In genomic region chr2:70735534-70735933, GRCm38 (mm10) we compare ENCODE assay signal across 18 mouse cellular contexts.
DNase-seq lines count a peak whose midpoint lies in the region; ATAC-seq and TF ChIP-seq lines count a peak whose summit lies in the region.
"Had no signal": no experiment of that assay in that cellular context is flagged by ENCODE, and none has a peak within 500 bp of the region (broad histone marks: within the 10 kb centered on the region; RNA-seq: fewer than 3 reads in every experiment).

No protein-coding gene starts in this region.

- no peak for TF ChIP-seq EP300 in stomach, postnatal 0 days (optimal IDR thresholded peaks at IDR 0.05)

- no peaks in the 10 kb centered on the region for H3K27me3 ChIP-seq in megakaryocyte, embryonic 14.5 days (replicated peaks)
- no peaks in the 10 kb centered on the region for H3K27me3 ChIP-seq in neural tube, embryonic 15.5 days (replicated peaks)
- H3K27me3 ChIP-seq in stomach, postnatal 0 days (ENCODE audit: control insufficient read depth, insufficient read depth, low read length), result no peaks in the 10 kb centered on the region
- no peaks in the 10 kb centered on the region for H3K27me3 ChIP-seq in midbrain, embryonic 11.5 days (ENCODE audit: control insufficient read depth, insufficient read depth, low read length)
- H3K27me3 ChIP-seq: embryonic facial prominence, embryonic 12.5 days; forebrain, embryonic 13.5 days; forebrain, embryonic 15.5 days had no signal

- H3K27ac ChIP-seq in neural tube, embryonic 15.5 days (replicated peaks), result peak overlapping the region; percentile 23; the same call in 1 of the 2 replicates
- no peak overlapping the region for H3K27ac ChIP-seq in stomach, postnatal 0 days (replicated peaks)
- H3K27ac ChIP-seq in midbrain, embryonic 11.5 days (ENCODE audit: low read depth, low read length), result no peak overlapping the region
- H3K27ac ChIP-seq: embryonic facial prominence, embryonic 10.5 days; embryonic facial prominence, embryonic 12.5 days; forebrain, embryonic 13.5 days; forebrain, embryonic 15.5 days had no signal

- peaks cover 94% of the 10 kb centered on the region for H3K36me3 ChIP-seq in megakaryocyte, embryonic 14.5 days (replicated peaks; ENCODE audit: low read length)
- H3K36me3 ChIP-seq in neural tube, embryonic 15.5 days, result peaks cover 13% of the 10 kb centered on the region
- peaks cover 3% of the 10 kb centered on the region; the same call in 1 of the 2 replicates for H3K36me3 ChIP-seq in stomach, postnatal 0 days (ENCODE audit: control insufficient read depth, insufficient read depth, low read length)
- H3K36me3 ChIP-seq in midbrain, embryonic 11.5 days (ENCODE audit: control insufficient read depth, insufficient read depth, low read length), result peaks cover 4% of the 10 kb centered on the region

- H3K9me3 ChIP-seq in megakaryocyte, embryonic 14.5 days, result no peaks in the 10 kb centered on the region
- H3K9me3 ChIP-seq in neural tube, embryonic 15.5 days (replicated peaks), result no peaks in the 10 kb centered on the region
- H3K9me3 ChIP-seq in stomach, postnatal 0 days (ENCODE audit: control insufficient read depth, low read length), result no peaks in the 10 kb centered on the region
- no peaks in the 10 kb centered on the region for H3K9me3 ChIP-seq in midbrain, embryonic 11.5 days (ENCODE audit: control insufficient read depth, low read length)
- H3K9me3 ChIP-seq: embryonic facial prominence, embryonic 10.5 days; embryonic facial prominence, embryonic 12.5 days; forebrain, embryonic 13.5 days; forebrain, embryonic 15.5 days had no signal

- H3K4me3 ChIP-seq in megakaryocyte, embryonic 14.5 days (replicated peaks), result peak overlapping the region; percentile 35
- H3K4me3 ChIP-seq in neural tube, embryonic 15.5 days (replicated peaks), result no peak overlapping the region
- no peak overlapping the region for H3K4me3 ChIP-seq in stomach, postnatal 0 days (ENCODE audit: low read depth, low read length)
- H3K4me3 ChIP-seq in midbrain, embryonic 11.5 days (ENCODE audit: low read depth, low read length), result no peak overlapping the region
- H3K4me3 ChIP-seq: embryonic facial prominence, embryonic 10.5 days; embryonic facial prominence, embryonic 12.5 days; forebrain, embryonic 13.5 days; forebrain, embryonic 15.5 days had no signal

- peaks cover 33% of the 10 kb centered on the region for H3K4me1 ChIP-seq in megakaryocyte, embryonic 14.5 days
- H3K4me1 ChIP-seq in neural tube, embryonic 15.5 days, result no peaks in the 10 kb centered on the region
- H3K4me1 ChIP-seq in stomach, postnatal 0 days (replicated peaks; ENCODE audit: control insufficient read depth, insufficient read depth), result no peaks in the 10 kb centered on the region
- H3K4me1 ChIP-seq in midbrain, embryonic 11.5 days (ENCODE audit: control insufficient read depth, insufficient read depth, low read length), result no peaks in the 10 kb centered on the region
- H3K4me1 ChIP-seq: embryonic facial prominence, embryonic 10.5 days; embryonic facial prominence, embryonic 12.5 days; forebrain, embryonic 13.5 days; forebrain, embryonic 15.5 days had no signal

- no peak for DNase-seq in stomach, postnatal 0 days (ENCODE audit: low spot score)
- no peak for DNase-seq in midbrain, embryonic 11.5 days (ENCODE audit: low spot score, missing footprints)
- DNase-seq: adrenal gland, adult 8-10 months; adrenal gland, postnatal 14 days; adrenal gland, postnatal 36 days; cerebellum, adult 11-12 months; cerebellum, adult 2 months; cerebellum, adult 9-10 months; cerebellum, postnatal 10 days; cerebellum, postnatal 25 days; forebrain, postnatal 0 days had no signal

- no peak overlapping the region for H3K4me2 ChIP-seq in neural tube, embryonic 15.5 days
- H3K4me2 ChIP-seq in stomach, postnatal 0 days (replicated peaks; ENCODE audit: low read depth), result no peak overlapping the region
- no peak overlapping the region for H3K4me2 ChIP-seq in midbrain, embryonic 11.5 days
- H3K4me2 ChIP-seq: embryonic facial prominence, embryonic 12.5 days; forebrain, embryonic 13.5 days; forebrain, embryonic 15.5 days had no signal

- H3K9ac ChIP-seq in neural tube, embryonic 15.5 days (replicated peaks), result no peak overlapping the region
- H3K9ac ChIP-seq in stomach, postnatal 0 days (ENCODE audit: low read length), result no peak overlapping the region
- no peak overlapping the region for H3K9ac ChIP-seq in midbrain, embryonic 11.5 days (ENCODE audit: low read length)
- H3K9ac ChIP-seq: embryonic facial prominence, embryonic 12.5 days; forebrain, embryonic 13.5 days; forebrain, embryonic 15.5 days; forebrain, postnatal 0 days had no signal

- WGBS in neural tube, embryonic 15.5 days, result 81% methylated on average over 4 of the region's 4 CpGs
- WGBS in stomach, postnatal 0 days, result 77% methylated on average over 4 of the region's 4 CpGs
- WGBS in midbrain, embryonic 11.5 days, result 84% methylated on average over 4 of the region's 4 CpGs

- ATAC-seq in megakaryocyte, adult 5-6 weeks (ENCODE audit: poor library complexity, severe bottlenecking), result no peak
- peak; percentile 42; the same call in 1 of the 2 replicates for ATAC-seq in neural tube, embryonic 15.5 days (ENCODE audit: low FRiP score)
- peak; percentile 85 for ATAC-seq in stomach, postnatal 0 days (ENCODE audit: low FRiP score, low TSS enrichment)
- no peak for ATAC-seq in midbrain, embryonic 11.5 days (ENCODE audit: low FRiP score)
- ATAC-seq: forebrain, embryonic 13.5 days; forebrain, embryonic 15.5 days; forebrain, postnatal 0 days had no signal

- no peak for TF ChIP-seq CTCF in stomach, postnatal 0 days (IDR thresholded peaks at IDR 0.05; ENCODE audit: low read depth)

Comparison
In these comparisons a context has a peak if more than half of its experiments do, and no peak if none do; other contexts are left out.
1. ATAC-seq: peak in neural tube, embryonic 15.5 days (single experiment) and stomach, postnatal 0 days (single experiment); none in megakaryocyte, adult 5-6 weeks (single experiment) and midbrain, embryonic 11.5 days (single experiment).